Mouse (Mus musculus): ENCODE results near the gene Fthl17f.
"Not testable (repeated sequence)": the region's sequence is repeated elsewhere in the genome, so short reads cannot be mapped to it uniquely, and the experiment has no call there.

The Fthl17f gene

GRCm38 (mm10) chrX:9062715-9063114 lies at the start of gene Fthl17f:
Gene Fthl17f (plus strand): TSS chrX:9063015.
- DNase-seq (ENCODE audit: low read depth, low spot score), result not testable (repeated sequence)

GRCm38 (mm10) chrX:9016079-9016478 lies 46.7 kb upstream of the Fthl17f start:
- DNase-seq (ENCODE audit: low read depth, low spot score), result no peak

- no peak for DNase-seq (ENCODE audit: low read depth, low spot score)
Measured at GRCm38 (mm10) chrX:9019481-9019880, 43.3 kb upstream of the Fthl17f start.

GRCm38 (mm10) chrX:9033193-9033592 lies 29.6 kb upstream of the Fthl17f start, which contains the start of gene Fthl17e:
Gene Fthl17e (plus strand): TSS chrX:9033493.
- not testable (repeated sequence) for DNase-seq (ENCODE audit: low read depth, low spot score)

- not testable (repeated sequence) for DNase-seq (ENCODE audit: low read depth, low spot score)
Measured at GRCm38 (mm10) chrX:9041611-9042010, 21.2 kb upstream of the Fthl17f start.

GRCm38 (mm10) chrX:9060952-9061351 lies 1.9 kb upstream of the Fthl17f start:
- peak; percentile 59 for DNase-seq (ENCODE audit: low read depth, low spot score)

- DNase-seq (ENCODE audit: low read depth, low spot score), result no peak
Measured at GRCm38 (mm10) chrX:9062101-9062500, 714 bp upstream of the Fthl17f start.

GRCm38 (mm10) chrX:9077699-9078098 lies 14.9 kb downstream of the Fthl17f start:
- DNase-seq (ENCODE audit: low read depth, low spot score), result not testable (repeated sequence)

- peak; percentile 81 for DNase-seq (ENCODE audit: low read depth, low spot score)
Measured at GRCm38 (mm10) chrX:9095066-9095465, 32.3 kb downstream of the Fthl17f start.

- no peak for DNase-seq (ENCODE audit: low read depth, low spot score)
Measured at GRCm38 (mm10) chrX:9104262-9104661, 41.4 kb downstream of the Fthl17f start, which contains the start of gene 4930402K13Rik. Gene 4930402K13Rik (plus strand): TSS chrX:9104562.

- no peak for DNase-seq (ENCODE audit: low read depth, low spot score)
Measured at GRCm38 (mm10) chrX:9110381-9110780, 47.6 kb downstream of the Fthl17f start.

All from ZHBTc4 (cell line).